Mouse (Mus musculus) kidney, postnatal 25 days (tissue): ENCODE measurements at regions not wholly inside any gene's neighbourhood (a gene's known extent, or its start where the extent isn't known, plus 50 kb on each side); places are given as distances from the start of the nearest gene placed in this dataset.

Experiments used
- DNase-seq, 2 experiments: peaks; one replicate each; pipeline ENCODE4 v3.0.0; 2021; ENCODE audit warnings: mixed read lengths in 2 of 2

DNA sequence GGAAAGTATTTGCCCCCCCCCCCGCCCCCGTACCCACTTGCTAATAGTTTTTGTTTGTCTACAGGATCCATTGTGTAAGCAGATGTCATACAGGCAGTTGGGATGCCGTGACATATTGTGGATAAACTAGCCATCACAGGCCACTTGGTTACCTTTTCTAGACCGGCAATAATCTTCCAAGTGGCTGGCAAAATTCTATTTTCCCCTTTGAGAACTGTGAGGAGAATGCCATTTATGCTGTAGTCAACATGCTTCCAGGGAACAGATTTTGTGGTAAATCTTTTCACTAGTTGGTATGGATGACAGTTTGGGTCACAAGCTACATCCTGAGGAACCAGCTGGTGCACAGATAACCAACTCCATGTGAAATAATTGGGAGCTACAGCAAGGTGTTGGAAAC, 456.5 kb upstream of the Plxna2 start:
- DNase-seq = no peak

DNA sequence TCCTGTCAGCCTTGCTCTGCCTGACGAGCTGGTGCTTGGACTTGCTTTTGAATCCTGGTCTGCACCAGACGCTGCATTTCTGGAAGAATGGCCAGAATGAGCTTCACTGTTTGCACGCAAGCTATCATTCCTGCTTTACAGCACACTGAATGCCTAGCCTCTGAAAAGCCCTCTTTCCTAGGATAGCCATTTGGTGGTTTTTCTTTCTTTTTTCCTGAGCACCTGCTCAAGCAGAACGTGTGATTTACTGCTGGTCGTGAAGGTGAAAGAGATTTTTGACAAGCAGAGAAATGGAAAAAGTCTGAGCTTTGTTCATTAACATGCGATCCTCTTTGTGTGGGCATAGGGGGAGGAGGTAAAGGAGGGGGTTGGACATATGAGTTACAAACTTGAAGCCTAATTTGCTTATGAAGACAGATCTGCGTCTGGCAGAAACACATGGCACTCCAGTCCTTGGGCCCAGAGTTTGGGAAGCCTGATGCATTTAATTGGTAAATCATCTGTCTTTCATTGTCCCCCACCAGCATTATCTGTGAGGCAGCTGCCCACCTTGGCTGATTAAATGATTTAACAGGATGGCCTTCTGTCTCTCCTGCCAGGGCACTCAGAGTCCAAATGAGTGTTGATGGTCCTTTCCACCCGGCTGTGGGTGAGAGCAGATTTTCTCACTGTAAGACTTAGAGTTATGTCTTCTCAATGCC, 457.1 kb upstream of the Plxna2 start:
- no peak for DNase-seq

DNA sequence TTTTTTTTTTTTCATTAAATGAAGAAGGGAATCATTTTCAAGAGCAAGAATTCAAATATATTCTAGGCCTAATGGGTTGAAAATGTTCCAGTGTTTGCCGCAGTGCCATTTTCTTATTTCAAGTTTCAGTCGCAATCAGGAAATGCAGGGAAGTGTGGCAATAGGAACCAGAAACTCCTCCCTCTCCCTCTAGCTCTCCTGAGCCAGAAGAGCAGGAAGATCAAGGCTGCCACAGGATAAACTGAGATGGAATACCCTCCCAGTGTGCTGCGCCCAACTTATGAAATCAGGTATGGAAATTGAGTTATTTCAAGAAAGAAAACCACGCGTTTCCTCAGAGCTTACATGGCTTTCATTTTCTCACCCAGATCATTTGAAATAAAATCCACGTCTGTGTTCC, 460.8 kb upstream of the Plxna2 start:
- no peak for DNase-seq

DNA sequence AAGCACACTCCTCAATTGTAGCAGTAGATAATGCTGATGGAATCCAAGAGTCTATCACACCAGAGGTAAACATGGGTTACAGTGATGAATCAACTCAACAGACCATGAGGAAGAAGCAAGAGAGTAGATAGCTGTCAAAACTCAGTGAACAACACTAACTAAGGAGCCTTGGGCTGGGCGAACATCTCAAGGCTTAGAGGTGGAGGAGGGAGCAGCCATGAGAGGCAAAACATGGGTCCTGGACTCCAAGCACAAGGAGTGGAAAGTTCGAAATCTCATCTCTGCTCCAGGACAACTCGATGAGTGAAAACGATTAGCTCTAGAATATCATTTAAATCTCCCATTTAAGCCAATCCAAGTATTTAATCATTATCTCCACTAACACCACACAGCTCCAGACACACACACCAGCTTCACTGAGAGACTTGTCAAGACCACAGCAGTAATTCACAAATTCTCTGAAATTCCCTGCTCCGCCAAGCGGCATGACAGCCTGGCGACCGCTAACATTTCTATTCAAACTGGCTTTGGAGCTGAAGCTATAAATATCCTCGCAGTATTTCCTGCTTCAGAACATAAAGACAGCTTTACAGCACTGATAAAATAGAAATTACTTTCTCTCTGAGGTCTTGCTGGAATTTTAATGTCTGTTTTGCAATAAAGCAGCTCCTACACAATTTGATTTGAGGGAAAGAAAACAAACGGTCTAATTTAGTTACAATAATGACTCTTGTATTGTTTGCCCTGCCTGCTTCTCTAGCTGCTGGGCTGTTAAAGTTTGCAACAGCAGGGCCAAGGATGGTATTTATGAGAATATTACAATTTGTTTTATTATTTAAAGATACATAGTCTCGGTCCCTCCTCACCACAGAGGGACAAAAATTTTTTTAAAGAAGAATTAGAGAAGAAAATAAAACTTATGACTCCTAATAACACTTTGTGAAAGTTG, 469.3 kb upstream of the Plxna2 start:
- DNase-seq = no peak

DNA sequence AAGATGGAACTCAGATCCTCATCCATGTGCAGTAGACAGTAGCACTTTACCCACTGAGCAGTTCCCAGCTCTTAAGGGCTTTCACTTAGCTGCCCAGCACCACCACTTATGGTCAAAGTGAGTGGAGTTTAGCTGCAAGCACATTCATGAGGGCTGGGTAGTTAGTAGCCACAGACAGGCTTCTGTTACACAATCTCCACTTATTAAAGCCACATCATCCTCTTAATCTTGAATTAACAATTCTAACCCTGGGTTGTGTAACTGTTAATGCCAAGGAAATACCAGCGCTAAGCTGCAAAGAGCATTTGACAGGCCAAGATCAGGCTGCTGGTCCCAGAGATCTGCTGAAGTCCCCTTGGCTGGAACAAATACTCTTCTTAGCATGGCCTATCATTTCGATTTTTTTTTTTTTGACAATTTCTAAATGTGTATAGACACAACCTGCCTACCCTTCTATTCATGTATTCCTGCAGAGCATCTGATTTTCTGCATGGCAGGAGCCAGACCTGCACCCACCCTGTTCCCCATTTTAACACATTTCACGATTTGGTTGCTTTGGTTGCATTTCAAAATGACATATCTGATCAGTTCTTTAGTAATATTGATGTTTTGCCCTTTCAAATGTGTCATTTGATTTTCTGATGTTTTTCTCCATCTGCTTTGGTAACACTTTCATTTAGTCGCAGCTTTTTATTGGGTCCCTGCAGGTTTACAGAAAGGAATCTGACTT, 500.2 kb upstream of the Plxna2 start:
- no peak for DNase-seq

DNA sequence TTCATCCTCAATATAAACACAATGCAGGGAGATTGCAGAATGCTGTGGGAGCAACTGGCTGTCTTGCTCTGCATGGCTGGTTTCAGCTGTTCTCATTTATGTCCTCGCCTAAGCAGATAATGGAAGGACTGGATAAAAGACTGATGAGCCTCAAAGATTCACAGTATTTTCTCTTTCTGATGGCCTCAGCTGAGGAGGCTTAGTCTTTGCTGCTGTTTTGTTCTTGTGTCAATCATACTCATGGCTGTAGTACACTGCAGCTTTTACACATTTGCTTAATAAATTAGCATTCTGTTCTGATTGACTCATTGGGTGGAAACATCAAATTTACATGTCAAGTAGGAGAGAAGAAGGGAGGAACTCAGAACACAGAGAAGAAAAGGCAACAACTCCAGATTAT, 503.6 kb upstream of the Plxna2 start:
- DNase-seq = no peak

DNA sequence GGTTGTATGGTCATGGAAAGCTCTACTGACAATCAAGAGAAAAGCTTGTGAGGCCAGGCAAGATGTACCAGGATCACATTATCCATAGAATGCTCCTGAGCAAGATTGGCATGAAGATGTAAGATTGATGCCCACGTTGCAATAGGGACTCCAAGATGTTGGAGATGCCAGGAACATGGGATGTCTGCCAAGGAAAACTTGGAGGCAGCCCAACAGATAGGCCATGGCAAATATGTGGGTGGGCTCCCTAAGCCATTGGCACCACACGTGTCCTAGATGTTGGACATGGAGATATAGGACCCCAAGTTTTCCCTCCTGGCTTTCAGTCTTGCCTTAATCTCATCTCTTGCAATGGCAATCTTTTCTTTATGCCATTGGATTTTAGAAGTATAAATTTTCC, 506.1 kb upstream of the Plxna2 start:
- DNase-seq = no peak

DNA sequence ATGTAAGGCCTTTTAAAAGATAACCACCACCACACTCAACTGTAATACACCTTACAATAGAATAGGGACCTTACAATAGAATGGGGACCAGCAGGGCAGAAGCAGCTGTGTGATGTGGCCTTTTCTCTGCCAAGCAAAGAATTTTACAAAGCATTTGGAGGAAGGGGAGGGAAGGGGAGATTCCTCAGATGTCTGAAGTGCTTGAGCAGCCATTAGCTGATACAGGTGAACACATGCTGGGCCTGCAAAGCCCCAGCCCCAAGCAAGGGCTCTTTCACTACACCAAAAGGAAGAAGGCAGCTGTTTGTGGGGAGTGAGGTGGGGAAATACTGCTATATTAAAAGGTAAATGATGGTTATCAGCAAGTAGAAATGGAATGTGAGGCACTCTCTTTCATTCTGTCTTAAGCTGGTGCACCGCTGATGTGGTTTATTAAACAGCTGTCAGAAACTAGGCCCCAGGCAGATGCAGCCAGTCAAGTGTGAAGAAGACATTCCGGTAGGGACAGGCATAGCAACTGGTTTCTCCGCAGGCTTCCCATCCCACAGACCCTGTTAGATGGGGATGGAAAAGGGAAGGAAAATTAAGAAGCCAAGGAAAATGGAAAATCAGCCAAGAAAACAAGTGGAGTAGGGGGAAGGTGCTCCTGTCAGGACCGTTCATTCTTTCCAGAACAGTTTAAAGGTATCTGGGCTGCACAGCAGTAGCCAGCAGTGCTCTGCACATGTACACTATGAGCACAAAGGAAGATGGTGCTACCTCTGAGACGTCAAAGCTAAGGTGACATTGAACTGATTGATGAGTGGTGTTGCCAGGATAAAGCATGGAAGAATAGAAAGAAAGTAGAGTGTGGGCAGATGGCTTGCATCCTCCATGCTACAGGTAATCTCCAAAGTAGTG, 508.6 kb upstream of the Plxna2 start:
- DNase-seq = peak in 1 of 2 experiments; percentile 2

DNA sequence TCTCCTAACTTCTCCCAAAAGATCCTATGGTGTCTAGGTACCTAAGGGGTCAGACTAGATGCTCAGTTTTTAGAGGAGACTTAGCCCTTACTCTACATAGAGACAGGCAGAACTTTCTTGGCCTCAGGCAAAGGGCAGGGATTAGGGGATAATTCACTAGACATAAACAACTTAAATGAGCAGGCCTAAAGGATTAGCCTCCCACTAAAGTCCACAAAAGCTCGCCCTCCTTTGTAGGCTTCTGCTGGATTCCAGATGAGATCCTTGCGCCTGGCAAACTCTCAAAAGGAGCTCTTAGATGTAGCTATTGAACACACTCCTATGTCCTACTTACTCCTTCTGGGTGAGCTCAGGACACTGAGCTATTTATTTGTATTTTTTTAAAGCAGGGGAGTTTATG, 509.9 kb upstream of the Plxna2 start:
- DNase-seq = no peak

DNA sequence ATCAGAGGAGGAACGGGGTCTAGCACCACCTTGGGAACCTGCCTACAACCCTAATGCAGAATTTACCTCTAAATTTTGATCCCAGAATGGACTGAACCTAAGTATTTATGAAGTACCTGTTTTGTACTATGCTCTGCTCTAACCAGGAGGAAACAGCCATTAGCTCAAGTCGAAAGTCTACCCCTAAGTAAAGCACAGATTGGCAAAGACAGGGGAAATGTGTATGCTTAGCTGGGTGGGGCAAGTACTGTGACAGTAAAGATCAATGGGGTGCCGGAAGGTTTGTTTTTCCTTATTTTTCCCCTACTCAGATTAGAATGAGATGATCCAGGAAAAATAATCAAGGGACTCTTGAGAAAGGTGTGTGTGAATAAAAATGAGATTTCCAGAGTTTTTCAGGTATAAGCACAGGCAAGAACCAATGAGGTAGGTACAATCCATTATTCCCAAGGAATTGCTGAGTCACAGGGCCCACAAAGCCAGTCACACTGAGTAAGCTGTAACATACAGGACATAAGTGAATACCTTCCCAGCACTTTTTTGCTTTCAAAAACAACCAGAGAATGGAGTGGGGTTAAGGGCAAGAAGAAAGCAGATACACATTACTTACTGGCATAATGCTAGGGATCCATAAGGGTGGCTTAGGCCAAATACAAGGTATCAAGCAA, 510.6 kb upstream of the Plxna2 start:
- DNase-seq = no peak

DNA sequence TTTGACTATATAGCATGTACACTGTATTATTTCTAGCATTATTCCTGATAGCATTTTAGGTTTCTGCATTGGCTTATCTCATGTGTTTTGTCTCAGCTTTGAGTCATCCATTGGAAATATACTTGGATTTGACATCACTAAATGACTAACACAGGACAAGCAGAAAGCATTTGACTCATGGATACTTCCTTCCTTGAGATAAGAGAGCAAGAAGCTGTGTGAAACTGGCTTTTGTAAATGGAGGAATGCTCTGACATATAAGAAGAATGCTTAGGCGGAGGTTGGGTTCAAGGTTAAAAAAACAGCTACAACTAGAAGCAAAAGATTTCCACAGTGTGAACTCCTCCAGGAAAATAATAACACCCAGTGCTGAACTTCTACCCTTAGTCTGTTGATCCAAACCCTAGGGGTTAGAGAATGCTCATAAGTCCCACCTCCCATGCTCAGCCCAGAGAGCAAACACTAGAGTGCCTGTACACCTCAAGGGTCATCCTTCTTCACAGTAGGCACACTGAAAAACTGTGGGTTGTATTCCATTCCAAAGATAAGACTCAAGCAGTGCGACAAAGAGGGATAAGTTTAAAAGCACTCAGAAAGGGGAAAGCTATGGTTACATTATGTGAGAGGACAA, 528.0 kb upstream of the Plxna2 start:
- no peak for DNase-seq

DNA sequence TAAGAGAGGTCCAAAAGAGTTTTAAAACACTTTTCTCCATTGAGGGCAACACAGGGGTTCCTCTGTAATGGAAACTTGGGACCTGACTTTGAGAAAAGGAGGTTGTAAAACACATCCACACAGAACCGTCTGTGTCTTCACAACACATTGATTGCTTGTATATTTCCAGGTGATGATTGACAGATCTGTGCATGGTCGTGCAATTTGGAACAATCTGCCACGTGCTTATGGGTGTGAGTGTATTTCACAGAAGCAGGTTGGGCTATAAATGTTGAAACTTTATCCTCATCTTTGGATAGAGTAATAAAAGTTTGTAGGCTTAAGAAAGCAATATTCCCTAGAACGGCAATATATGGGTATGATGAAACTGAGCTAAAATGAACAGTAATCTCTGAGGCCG, 559.5 kb upstream of the Plxna2 start:
- no peak for DNase-seq

DNA sequence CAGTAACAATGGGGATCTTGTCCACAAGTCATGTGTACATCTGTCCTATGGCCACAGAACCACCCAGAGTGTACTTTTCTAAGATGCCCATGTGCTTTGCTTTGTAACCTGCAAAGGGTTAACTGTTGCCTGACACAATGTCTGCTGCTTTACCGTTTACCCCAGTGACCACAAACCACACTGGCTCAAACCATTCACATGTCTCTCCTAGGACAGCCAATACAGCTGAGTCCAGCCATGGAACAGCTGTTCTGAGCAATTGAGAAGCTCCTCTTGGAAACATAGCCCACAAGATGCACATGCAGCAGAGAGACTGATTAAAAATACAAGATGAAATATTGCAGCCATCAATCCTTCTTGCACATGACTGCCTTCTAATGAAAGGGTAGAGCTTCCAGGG, 561.5 kb upstream of the Plxna2 start:
- DNase-seq = no peak

DNA sequence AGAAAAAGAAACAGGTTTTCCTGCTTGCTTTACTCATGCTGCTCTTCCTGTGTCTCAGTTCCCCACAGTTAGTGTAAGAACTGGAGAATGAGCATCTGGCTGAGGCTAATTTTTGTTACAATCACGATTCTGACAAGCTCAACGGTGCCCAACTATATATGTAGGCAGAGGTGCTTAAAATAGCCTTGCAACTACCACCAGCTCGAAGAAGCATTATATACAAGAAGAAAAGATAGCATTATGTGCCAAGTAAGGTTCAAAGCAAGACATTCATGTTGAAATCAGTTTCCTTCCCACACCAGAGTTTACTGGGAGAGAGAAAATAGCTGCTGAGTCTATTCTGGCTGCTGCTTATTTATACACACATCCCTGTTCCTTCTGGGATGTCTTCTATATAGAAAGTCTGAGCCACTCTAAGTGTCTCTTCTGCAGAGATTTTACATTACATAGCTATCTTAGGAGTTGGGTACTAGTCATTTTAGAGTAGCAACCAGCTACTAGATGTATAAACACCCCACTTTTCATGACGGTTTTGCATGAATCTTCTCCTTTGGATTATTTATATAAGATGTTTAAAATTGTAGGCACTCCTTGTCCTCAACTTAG, 568.2 kb upstream of the Plxna2 start:
- DNase-seq = no peak

DNA sequence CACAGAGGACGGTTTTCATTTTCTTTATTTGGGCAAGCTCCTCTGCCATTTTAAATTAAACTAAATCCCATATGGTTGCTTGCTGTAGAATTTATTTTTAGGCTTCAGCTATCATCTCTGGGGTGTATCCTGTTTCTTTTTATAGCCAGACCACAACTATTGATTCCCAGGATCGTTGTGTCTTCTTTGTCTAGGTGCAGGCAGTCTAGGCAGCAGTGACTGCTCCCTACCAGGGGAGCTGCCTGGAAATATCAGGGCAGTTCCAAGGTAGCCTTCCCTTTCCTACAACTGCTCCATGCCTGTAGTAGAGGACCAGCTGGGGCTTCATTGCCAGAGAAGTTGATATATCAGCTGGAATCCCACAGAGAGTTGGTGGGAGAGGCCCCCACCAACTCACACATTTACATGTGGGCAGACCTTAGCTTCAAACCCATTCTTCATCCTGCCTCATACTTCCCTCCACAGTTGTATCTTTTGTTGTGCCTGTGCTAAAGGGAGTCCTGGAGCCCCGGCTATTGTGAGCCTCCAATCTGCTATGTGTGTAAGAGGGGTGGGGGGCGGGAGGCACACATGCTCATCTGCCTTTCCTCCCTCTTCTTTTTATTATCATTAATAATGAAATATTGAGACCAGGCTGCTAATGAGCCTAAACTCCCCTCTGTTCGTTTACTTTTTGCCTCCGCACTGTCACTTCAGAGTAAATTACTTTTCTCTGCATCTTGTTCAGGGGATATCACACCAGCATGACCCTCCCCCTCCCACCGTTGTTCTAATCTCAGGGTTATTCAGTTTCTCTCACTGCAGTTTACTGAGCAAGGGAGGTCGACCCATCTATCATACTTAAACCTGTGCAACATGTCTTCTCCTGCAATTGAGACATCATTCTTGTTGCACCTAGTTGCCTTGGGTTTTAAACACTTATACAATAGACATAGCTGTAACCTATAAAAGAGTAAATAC, 576.3 kb upstream of the Plxna2 start:
- no peak for DNase-seq

DNA sequence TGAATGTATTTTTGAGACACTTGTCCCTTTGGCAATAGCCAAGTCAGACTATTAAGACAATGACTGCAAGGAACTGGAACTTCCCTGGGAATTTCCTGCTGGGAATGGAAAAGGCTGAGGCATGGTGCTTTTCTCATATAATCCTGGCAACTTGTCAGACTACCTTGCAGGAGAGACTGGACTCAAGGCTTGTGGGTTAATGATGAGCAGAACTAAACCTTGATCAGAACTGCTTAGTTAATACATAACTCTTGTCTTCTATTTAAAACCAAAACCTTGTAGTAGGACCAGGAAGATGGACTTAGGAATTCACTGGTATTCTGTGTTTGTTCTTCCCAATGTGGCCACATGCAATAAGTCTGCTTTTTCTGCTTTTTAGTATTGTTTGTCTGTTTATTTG, 579.3 kb upstream of the Plxna2 start:
- peak; percentile 17 to 45 for DNase-seq

DNA sequence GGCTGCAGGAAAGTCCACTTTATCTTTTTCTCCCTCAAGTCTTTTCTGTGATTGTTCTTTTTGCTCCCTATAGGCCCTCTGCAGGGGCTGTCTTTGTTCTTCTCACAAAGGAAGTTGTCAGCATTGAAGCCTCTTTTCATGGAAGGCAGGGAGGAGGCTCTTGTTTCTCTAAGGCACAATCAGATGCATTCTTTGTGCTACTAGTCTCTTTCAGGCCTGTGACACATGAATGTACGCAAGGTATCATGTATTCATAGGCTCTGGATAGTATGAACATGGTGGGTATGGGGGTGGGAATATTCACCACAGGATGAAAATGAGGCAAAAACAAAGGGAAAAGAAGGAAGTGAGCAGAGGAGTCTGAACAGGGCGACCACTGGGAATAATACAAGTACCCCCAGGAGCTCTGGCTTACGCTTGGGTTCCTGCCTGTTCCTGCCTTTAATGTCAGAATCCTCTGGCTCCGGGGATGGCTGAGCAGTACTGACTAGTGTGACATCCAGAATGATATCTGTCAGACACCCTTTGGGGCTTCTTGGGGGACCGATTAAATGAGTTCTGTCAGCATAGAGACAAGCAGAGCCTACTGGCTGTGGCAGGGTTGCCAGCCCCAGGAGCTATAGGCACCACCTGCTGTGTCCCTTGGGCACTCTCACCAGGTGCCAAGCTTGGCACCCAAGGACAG, 583.7 kb upstream of the Plxna2 start:
- no peak for DNase-seq

DNA sequence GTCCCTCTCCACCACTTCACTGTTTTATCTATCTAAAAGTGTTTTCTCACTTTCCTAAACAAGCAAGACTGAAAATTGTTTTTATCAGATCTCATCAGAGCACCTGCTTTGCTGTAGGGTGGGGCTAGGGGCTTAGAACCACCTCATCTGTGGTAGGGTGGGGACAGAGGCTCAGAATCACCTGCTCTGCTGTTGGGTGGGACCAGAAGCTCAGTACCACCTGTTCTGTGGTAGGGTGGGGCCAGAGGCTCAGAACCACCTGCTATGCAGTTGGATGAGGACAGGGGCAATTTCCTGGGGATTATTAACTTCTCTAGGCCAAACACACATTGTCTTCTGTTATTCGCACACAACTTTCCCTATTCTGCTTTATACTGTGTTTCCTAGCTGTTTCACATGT, 585.4 kb upstream of the Plxna2 start:
- DNase-seq = no peak

DNA sequence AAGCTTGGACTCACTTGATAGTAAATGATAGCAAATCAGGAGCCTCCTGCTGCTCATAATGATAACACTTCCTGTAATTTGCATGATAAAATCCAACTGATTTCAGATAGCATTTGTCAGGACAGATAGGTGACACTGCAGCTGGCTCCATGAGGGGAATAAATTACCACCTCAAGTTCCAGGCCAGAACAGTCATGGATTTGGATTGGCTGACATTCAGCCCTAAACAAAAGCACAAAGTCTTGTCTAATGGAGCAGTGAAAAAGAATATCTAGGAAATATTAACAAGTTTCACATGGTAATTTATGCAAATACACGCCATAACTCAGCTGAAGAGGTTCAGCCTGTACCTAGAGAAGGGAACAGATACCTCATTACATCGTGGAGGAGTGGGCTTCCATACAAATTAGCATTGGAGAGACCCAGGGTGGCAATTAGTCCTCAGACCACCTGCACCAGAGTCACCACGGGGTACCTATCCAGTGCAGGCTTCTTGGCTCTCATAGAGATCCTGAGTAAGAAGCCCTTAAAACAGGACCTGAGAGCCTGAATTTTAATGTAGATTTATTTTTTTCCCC, 587.3 kb upstream of the Plxna2 start:
- DNase-seq = no peak
